8 mouse cellular contexts compared by ENCODE assay signal in genomic region chr3:101603194-101603593, GRCm38 (mm10). TPM values are rescaled to one million over a fixed set of nuclear protein-coding genes. Genes with fewer than 3 reads are reported as not detected.
DNase-seq lines count a peak whose midpoint lies in the region; ATAC-seq and TF ChIP-seq lines count a peak whose summit lies in the region.

No protein-coding gene starts in this region.

- DNase-seq in lung, adult 2 months: no peak
- DNase-seq in lung, postnatal 25 days (ENCODE audit: low spot score): no peak
- no peak for DNase-seq in left cerebral cortex, postnatal 4 days
- DNase-seq in layer of hippocampus, postnatal 25 days (ENCODE audit: extremely low spot score in 1 of 2, low spot score in 1 of 2): no peak
- DNase-seq in adipocyte (ENCODE audit: low spot score): no peak

- intact Hi-C loops in left cerebral cortex, postnatal 4 days (cut with DNase I): loop anchor here (5.0 kb wide), 1 partner anchor 204 kb away; no protein-coding TSS in a partner anchor

- peaks cover 25% of the 10 kb centered on the region for H3K4me1 ChIP-seq in lung, adult 2 months (ENCODE audit: control insufficient read depth, insufficient read depth, low read length)
- H3K4me1 ChIP-seq in embryonic facial prominence, embryonic 13.5 days: peaks cover 69% of the 10 kb centered on the region
- H3K4me1 ChIP-seq in intestine, embryonic 16.5 days (ENCODE audit: control insufficient read depth, insufficient read depth, low read length): peaks cover 44% of the 10 kb centered on the region
- H3K4me1 ChIP-seq in neural tube, embryonic 13.5 days (replicated peaks): peaks cover 64% of the 10 kb centered on the region

- no peaks in the 10 kb centered on the region for H3K36me3 ChIP-seq in embryonic facial prominence, embryonic 13.5 days
- no peaks in the 10 kb centered on the region for H3K36me3 ChIP-seq in intestine, embryonic 16.5 days (ENCODE audit: control insufficient read depth, insufficient read depth, low read length)
- no peaks in the 10 kb centered on the region for H3K36me3 ChIP-seq in neural tube, embryonic 13.5 days

- H3K9ac ChIP-seq in embryonic facial prominence, embryonic 13.5 days: peak overlapping the region; percentile 93
- H3K9ac ChIP-seq in intestine, embryonic 16.5 days (ENCODE audit: low read depth, low read length): peak overlapping the region; percentile 96
- peak overlapping the region; percentile 92 for H3K9ac ChIP-seq in neural tube, embryonic 13.5 days

- no peak for TF ChIP-seq POLR2A in lung, adult 2 months (IDR thresholded peaks at IDR 0.05; ENCODE audit: borderline replicate concordance, extremely low read depth, low read depth, low read length)

- no peak for TF ChIP-seq CTCF in lung, adult 2 months (IDR thresholded peaks at IDR 0.05; ENCODE audit: insufficient read depth, low read length)

- H3K9me3 ChIP-seq in embryonic facial prominence, embryonic 13.5 days: no peaks in the 10 kb centered on the region
- no peaks in the 10 kb centered on the region for H3K9me3 ChIP-seq in intestine, embryonic 16.5 days (ENCODE audit: control insufficient read depth, low read length)
- H3K9me3 ChIP-seq in neural tube, embryonic 13.5 days: no peaks in the 10 kb centered on the region

- no peaks in the 10 kb centered on the region for H3K27me3 ChIP-seq in embryonic facial prominence, embryonic 13.5 days
- no peaks in the 10 kb centered on the region for H3K27me3 ChIP-seq in intestine, embryonic 16.5 days (replicated peaks; ENCODE audit: control insufficient read depth, insufficient read depth, low read length)
- no peaks in the 10 kb centered on the region; the same call in 1 of the 2 replicates for H3K27me3 ChIP-seq in neural tube, embryonic 13.5 days

- 29% methylated on average over 7 of the region's 7 CpGs for WGBS in lung, adult 2 months
- WGBS in embryonic facial prominence, embryonic 13.5 days: 40% methylated on average over 7 of the region's 7 CpGs
- 19% methylated on average over 7 of the region's 7 CpGs for WGBS in intestine, embryonic 16.5 days
- WGBS in neural tube, embryonic 13.5 days: 35% methylated on average over 7 of the region's 7 CpGs

- peak overlapping the region; percentile 83 for H3K4me2 ChIP-seq in embryonic facial prominence, embryonic 13.5 days
- H3K4me2 ChIP-seq in intestine, embryonic 16.5 days (ENCODE audit: low read depth, low read length): peak overlapping the region; percentile 88
- H3K4me2 ChIP-seq in neural tube, embryonic 13.5 days: peak overlapping the region; percentile 72

- H3K4me3 ChIP-seq in lung, adult 2 months (replicated peaks; ENCODE audit: extremely low read depth, low read depth, low read length): peak overlapping the region; percentile 65
- peak overlapping the region; percentile 90 for H3K4me3 ChIP-seq in embryonic facial prominence, embryonic 13.5 days
- peak overlapping the region; percentile 82 for H3K4me3 ChIP-seq in intestine, embryonic 16.5 days (ENCODE audit: low read length)
- H3K4me3 ChIP-seq in neural tube, embryonic 13.5 days: peak overlapping the region; percentile 79

- ATAC-seq in embryonic facial prominence, embryonic 13.5 days (ENCODE audit: insufficient number of reproducible peaks, insufficient read depth, low FRiP score, low TSS enrichment, low read depth): no peak
- no peak for ATAC-seq in intestine, embryonic 16.5 days
- ATAC-seq in neural tube, embryonic 13.5 days (ENCODE audit: low read depth): no peak

- H3K27ac ChIP-seq in embryonic facial prominence, embryonic 13.5 days: peak overlapping the region; percentile 97; the same call in 1 of the 2 replicates
- peak overlapping the region; percentile 98 for H3K27ac ChIP-seq in intestine, embryonic 16.5 days (ENCODE audit: low read length)
- H3K27ac ChIP-seq in neural tube, embryonic 13.5 days (replicated peaks): peak overlapping the region; percentile 97

RNA-seq across cellular contexts. Expression of gene Atp1a1, which starts 1.3 kb away (rescaled TPM):
- 267 and 269 TPM in 2 replicates for polyA plus RNA-seq in lung, adult 2 months (2012; rRNA removed)
- polyA plus RNA-seq in embryonic facial prominence, embryonic 13.5 days (2015; fragmentation: Nextera tagmentation; extraction: Ambion mirVana): 61.7 and 65.4 TPM in 2 replicates
- polyA plus RNA-seq in intestine, embryonic 16.5 days (2015; fragmentation: Nextera tagmentation; extraction: Ambion mirVana): 262 and 319 TPM in 2 replicates
- 66.4 and 69.5 TPM in 2 replicates for polyA plus RNA-seq in neural tube, embryonic 13.5 days (2015; fragmentation: Nextera tagmentation; extraction: Ambion mirVana)
- total RNA-seq in left cerebral cortex, postnatal 4 days (2021): 100 to 1,000 TPM; 205 to 223 TPM
- 100 to 1,000 TPM; 496 to 507 TPM for total RNA-seq in layer of hippocampus, postnatal 25 days (2021)
